Mouse (Mus musculus): ENCODE results near the gene Nppc.

Nppc gene

GRCm38 (mm10) chr1:86652675-86653074 is 17.7 kb downstream of the Nppc start:
- no peak for DNase-seq (ENCODE audit: low read depth, low spot score)

DNA sequence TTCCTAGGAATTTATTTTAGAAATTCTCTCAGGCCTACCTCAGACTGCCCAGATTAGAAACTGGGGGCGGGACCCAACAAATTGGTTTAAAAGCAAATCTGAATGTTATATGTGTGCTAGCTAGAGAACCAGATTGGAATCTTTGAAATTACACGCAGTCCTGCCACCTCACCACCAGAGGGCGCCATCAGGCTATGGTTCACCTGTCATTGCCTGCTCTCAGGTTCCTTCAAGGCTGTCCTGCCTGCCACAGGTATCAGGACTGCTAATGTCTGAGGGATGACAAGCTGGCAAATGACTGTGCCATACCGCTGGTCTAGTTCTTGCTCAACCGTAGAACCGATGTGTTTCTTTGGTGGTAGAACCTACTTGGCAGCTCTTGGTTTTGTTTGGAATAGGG is 20.1 kb downstream of the Nppc start:
- peak; percentile 31 for DNase-seq (ENCODE audit: low read depth, low spot score)

- DNase-seq (ENCODE audit: low read depth, low spot score) = no peak
Measured at GRCm38 (mm10) chr1:86647517-86647916, 22.9 kb downstream of the Nppc start.

DNA sequence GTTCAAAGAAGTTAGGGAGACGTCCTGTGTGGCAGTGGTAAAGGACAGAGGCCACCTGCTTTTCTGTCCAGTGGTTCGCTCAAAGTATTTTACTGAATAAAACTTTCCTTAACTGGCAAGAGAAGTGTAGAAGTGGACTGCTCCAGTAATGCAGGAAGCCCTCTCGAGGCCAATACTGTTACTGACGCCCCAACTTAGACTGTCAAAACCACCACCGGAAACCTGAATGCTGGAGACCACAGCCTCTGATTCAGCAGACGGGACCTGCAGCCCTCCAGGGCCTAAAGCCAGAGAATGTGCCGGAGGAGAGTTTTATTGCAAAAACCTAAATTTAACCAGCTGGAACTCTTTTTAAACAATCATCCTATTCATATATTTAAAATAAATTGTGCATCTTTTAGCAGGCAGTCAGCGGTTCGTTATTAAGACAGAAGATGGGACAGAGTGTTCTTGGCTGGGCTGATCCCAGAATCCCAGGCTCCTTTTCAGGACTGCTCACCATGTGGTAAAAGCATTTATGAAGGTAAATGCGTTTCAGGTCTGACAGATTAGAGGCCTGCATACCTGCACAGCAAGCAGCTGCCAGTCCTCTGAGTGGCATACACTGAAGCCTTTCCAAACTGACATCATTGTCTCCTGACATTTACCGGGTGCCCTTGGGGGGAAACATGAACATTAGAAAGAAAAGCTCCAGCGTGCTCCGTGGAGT is 27.1 kb downstream of the Nppc start:
- DNase-seq (ENCODE audit: low read depth, low spot score) = no peak

- peak; percentile 45 for DNase-seq (ENCODE audit: low read depth, low spot score)
Measured at GRCm38 (mm10) chr1:86634751-86635359, 35.5 kb downstream of the Nppc start.

DNA sequence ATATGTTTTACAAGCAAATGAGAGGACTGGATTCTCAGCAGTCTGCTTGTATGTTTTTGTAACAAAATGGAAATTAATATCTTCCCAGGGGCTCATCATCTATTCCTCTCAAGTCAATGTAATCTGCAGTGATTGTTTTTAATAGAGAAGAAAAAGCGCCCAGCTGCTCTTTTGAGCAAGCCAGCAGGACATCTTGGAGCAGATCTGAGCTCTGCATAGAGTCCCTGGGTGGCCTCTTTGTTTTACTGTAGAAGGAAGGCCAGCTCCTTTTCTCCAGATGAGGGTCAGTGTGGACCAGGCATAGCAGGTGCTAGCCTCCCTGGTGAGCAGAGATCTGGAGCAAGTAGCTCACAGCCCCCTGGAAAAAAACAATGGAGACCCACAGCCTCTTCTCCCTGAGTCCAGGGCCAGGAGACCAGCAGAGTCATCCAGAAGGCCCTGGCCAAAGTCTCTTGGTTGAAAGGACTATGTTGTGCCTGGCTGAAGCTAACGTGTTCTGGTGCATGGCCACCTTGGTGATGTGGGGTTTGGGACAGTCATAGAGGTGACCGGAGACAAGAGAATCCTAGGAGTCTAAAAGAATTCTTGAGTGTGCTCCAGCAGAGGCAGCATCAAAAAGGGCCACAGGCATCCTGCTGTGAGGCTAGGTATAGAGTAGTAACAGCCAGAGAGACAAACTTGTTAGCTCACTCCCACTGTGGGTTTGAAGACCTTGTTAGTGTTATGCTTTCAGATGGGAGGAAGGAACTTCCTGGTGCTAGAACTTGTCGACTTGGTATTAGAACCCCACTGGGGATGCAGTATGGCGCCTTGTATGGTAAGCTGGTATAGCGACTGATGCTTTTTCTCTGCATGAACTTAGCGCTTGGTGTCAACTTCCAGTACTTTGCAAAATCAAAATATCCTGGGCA is 36.3 kb downstream of the Nppc start:
- DNase-seq (ENCODE audit: low read depth, low spot score) = no peak

DNA sequence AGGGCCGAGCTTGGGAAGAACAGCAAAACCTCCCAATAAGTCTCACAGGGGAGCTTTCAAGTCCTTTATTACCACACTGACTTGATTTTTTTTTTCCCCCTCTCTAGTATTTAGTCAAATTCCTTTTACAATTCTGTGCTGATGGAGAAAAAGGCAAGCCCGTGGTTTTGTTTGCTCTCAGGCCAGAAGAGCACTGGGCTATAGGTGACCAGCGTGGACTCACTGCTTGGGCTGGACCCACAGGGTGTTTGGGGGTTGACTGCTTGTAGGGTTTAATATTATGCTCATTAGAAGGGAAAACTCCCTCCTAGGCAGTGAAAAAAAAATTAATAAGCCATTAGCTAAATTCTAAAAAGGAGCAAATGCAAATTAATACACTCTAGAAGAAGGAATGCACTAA is 36.9 kb downstream of the Nppc start:
- DNase-seq (ENCODE audit: low read depth, low spot score) = no peak

DNA sequence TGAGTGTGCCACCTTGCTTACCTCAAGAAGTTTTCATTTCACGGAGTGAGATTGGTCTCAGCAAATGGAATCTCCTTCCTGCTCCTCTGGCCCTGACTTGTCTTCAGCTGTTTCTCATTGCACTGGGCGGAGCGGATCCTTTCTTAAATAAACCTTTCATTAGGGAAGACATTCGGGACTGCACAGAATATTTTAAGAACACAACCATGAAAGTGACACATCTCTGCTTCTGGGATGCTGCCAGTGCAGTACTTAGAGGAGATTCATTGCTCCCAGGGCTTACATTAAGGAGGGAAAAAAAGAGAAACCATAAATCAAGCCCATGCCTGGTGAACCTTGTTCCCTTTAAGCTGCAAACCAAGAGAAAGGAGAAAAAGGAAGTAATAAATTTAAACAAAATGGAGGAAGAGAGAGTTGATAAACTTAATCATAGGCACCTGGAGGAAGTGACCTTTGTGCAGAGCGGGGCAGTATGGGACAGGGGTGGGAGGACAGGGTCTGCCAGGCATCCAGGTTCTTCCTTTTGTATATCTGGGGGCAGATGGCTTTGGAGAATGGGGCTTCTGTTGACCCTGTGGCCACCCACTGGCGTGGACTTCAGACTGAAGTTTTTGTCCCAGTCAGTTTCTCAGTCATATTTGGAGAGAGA is 37.5 kb downstream of the Nppc start:
- no peak for DNase-seq (ENCODE audit: low read depth, low spot score)

- no peak for DNase-seq (ENCODE audit: low read depth, low spot score)
Measured at GRCm38 (mm10) chr1:86630527-86630926, 39.8 kb downstream of the Nppc start.

DNA sequence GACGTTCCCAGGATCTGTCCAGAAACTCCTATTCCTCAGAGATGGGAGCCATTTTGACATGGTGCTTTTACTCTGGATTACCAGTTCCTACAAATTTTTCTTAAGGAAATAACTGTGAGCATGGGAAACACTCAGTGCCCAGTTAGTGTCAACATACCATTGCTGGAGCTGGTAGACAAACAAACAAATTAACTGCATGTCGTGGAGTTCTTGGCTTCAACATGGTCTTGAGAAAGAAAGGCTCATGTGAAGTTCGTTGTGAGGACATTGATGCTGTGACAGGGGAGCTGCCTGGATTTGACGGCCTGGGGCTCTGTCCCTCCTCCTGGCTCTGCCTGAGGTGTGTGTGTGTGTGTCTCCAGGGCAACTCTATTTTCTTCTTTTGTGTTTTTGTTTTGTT is 40.4 kb downstream of the Nppc start:
- no peak for DNase-seq (ENCODE audit: low read depth, low spot score)

GRCm38 (mm10) chr1:86628270-86628669 is 42.1 kb downstream of the Nppc start:
- no peak for DNase-seq (ENCODE audit: low read depth, low spot score)

GRCm38 (mm10) chr1:86623001-86624000 is 47.1 kb downstream of the Nppc start:
- peak; percentile 26 for DNase-seq (ENCODE audit: low read depth, low spot score)

GRCm38 (mm10) chr1:86622296-86622695 is 48.1 kb downstream of the Nppc start:
- no peak for DNase-seq (ENCODE audit: low read depth, low spot score)

GRCm38 (mm10) chr1:86618454-86619125 is 51.8 kb downstream of the Nppc start:
- DNase-seq (ENCODE audit: low read depth, low spot score) = peak; percentile 57
